Mouse (Mus musculus) heart, postnatal 0 days (tissue): ENCODE measurements around the gene Ica1. TPM values are rescaled to one million over a fixed set of nuclear protein-coding genes. Genes with fewer than 3 reads are reported as not detected.
A peak's percentile ranks its signal among the peaks of the same experiment; 100 is the strongest.

ENCODE experiments used
- ATAC-seq: fragments of 200-750 bp; cut with Nextera tagmentation; 2 replicates; pipeline ENCODE4 v1.8.0; 2017; ENCODE audit warnings: low read depth, moderate number of reproducible peaks, moderate library complexity; ENCODE audit not compliant: insufficient read depth
- DNase-seq: peaks from one replicate; pipeline ENCODE4 v3.0.0-alpha.2; 2016; ENCODE audit warnings: low spot score
- H3K27ac ChIP-seq: fragments of 300-500 bp; sonication (generic); 2 replicates; pipeline ENCODE4 v1.5.1; 2014; ENCODE audit warnings: low read depth, mild to moderate bottlenecking
- H3K27me3 ChIP-seq: fragments of 300-500 bp; sonication (generic); 2 replicates; pipeline ENCODE4 v1.6.1; 2014; ENCODE audit warnings: low read length, mixed read lengths; ENCODE audit not compliant: control insufficient read depth, insufficient read depth
- H3K36me3 ChIP-seq: fragments of 300-500 bp; sonication (generic); replicated peaks from 2 replicates; pipeline ENCODE4 v1.6.1; 2014; ENCODE audit warnings: low read length, mixed read lengths; ENCODE audit not compliant: control insufficient read depth, insufficient read depth
- H3K4me1 ChIP-seq: fragments of 300-500 bp; sonication (generic); 2 replicates; pipeline ENCODE4 v1.6.1; 2014; ENCODE audit warnings: antibody characterized with exemption; ENCODE audit not compliant: control insufficient read depth, insufficient read depth
- H3K4me2 ChIP-seq: fragments of 300-500 bp; sonication (generic); 2 replicates; pipeline ENCODE4 v1.6.1; 2014; ENCODE audit warnings: low read depth, mild to moderate bottlenecking, low read length, moderate library complexity
- H3K4me3 ChIP-seq: fragments of 300-500 bp; sonication (generic); 2 replicates; pipeline ENCODE4 v1.5.1; 2014; ENCODE audit warnings: low read depth, low read length
- H3K9ac ChIP-seq: fragments of 300-500 bp; sonication (generic); replicated peaks from 2 replicates; pipeline ENCODE4 v1.6.1; 2014; ENCODE audit warnings: low read depth, low read length, mixed read lengths
- H3K9me3 ChIP-seq: fragments of 300-500 bp; sonication (generic); replicated peaks from 2 replicates; pipeline ENCODE4 v1.6.1; 2016; ENCODE audit warnings: low read length; ENCODE audit not compliant: control insufficient read depth
- CTCF ChIP-seq: IDR thresholded peaks from 2 replicates; pipeline ENCODE4 v1.5.1; 2016; ENCODE audit warnings: antibody characterized with exemption, control low read depth, low read depth
- EP300 ChIP-seq: IDR thresholded peaks from 2 replicates; pipeline ENCODE4 v1.6.1; 2016; ENCODE audit warnings: antibody characterized with exemption, low read depth
- WGBS: fragments of 180-500 bp; shearing (Covaris S2); extraction: QIAGEN DNeasy Blood & Tissue Kit; methylation state at CpG from one replicate; pipeline ENCODE4 v1.1.7; 2014; 5-methylcytosine and 5-hydroxymethylcytosine counted together
- polyA plus RNA-seq: library from polyadenylated mRNA; unstranded; fragments of >200 nt; fragmentation: Nextera tagmentation; extraction: Ambion mirVana; gene quantifications from 2 replicates; pipeline ENCODE4 v1.2.1, GENCODE M21; 2015
- total RNA-seq: library from RNA; depleted of rRNA; stranded (reverse); fragments of >200 nt; gene quantifications from 2 replicates; pipeline ENCODE4 v1.2.3, GENCODE M21; 2014; ENCODE audit warnings: low replicate concordance

Gene Ica1
- total and polyA plus RNA-seq, 2 experiments from 2014 or later: 3.6 to 22.2 TPM

- H3K27me3 ChIP-seq: no peaks in the 10 kb centered on the region
- ATAC-seq (peak; percentile 53; the same call in 1 of the 2 replicates), DNase-seq (peak; percentile 30)
- H3K4me2 ChIP-seq: peak overlapping the region; percentile 41
- 0 out of 2 replicates have a peak, but pooled peaks have one; percentile 16 for TF ChIP-seq EP300
- no peak for TF ChIP-seq CTCF
- no peak overlapping the region for H3K27ac ChIP-seq
- no peaks in the 10 kb centered on the region for H3K9me3 ChIP-seq
- 23% methylated on average over 8 of the region's 8 CpGs for WGBS
- no peak overlapping the region for H3K4me3 ChIP-seq
- no peaks in the 10 kb centered on the region for H3K36me3 ChIP-seq
- H3K9ac ChIP-seq: no peak overlapping the region
- peaks cover 4% of the 10 kb centered on the region; the same call in 1 of the 2 replicates for H3K4me1 ChIP-seq
Observed at GRCm38 (mm10) chr6:8755760-8756276, 22.5 kb downstream of the Ica1 start.

GRCm38 (mm10) chr6:8754486-8754885 lies 23.8 kb downstream of the Ica1 start:
- Histone ChIP-seq H3K27me3 (no peaks in the 10 kb centered on the region), H3K4me1 (no peaks in the 10 kb centered on the region), H3K4me3 (no peak overlapping the region), H3K9ac (no peak overlapping the region), H3K27ac (no peak overlapping the region), H3K9me3 (no peaks in the 10 kb centered on the region), H3K36me3 (no peaks in the 10 kb centered on the region), H3K4me2 (no peak overlapping the region)
- no peak for ATAC-seq
- TF ChIP-seq EP300: no peak
- TF ChIP-seq CTCF: no peak
- WGBS: 84% methylated on average over 5 of the region's 5 CpGs
- no peak for DNase-seq

- no peaks in the 10 kb centered on the region for H3K4me1 ChIP-seq
- no peaks in the 10 kb centered on the region for H3K36me3 ChIP-seq
- TF ChIP-seq EP300 (no peak), CTCF (no peak)
- no peak for DNase-seq
- no peak overlapping the region for H3K4me2 ChIP-seq
- no peak overlapping the region for H3K9ac ChIP-seq
- H3K4me3 ChIP-seq: no peak overlapping the region
- no peak overlapping the region for H3K27ac ChIP-seq
- H3K27me3 ChIP-seq: no peaks in the 10 kb centered on the region
- 92% methylated on average over 2 of the region's 2 CpGs for WGBS
- ATAC-seq: no peak
- no peaks in the 10 kb centered on the region for H3K9me3 ChIP-seq
Observed at GRCm38 (mm10) chr6:8753723-8754036, 24.6 kb downstream of the Ica1 start.

GRCm38 (mm10) chr6:8752984-8753722 lies 25.1 kb downstream of the Ica1 start:
- DNase-seq (no peak), ATAC-seq (no peak)
- no peaks in the 10 kb centered on the region for H3K9me3 ChIP-seq
- H3K36me3 ChIP-seq: no peaks in the 10 kb centered on the region
- H3K9ac ChIP-seq: no peak overlapping the region
- no peaks in the 10 kb centered on the region for H3K4me1 ChIP-seq
- TF ChIP-seq CTCF: no peak
- no peak for TF ChIP-seq EP300
- H3K27ac ChIP-seq: no peak overlapping the region
- no peak overlapping the region for H3K4me3 ChIP-seq
- no peaks in the 10 kb centered on the region for H3K27me3 ChIP-seq
- whole genome bisulfite sequencing: 81% methylated on average over 6 of the region's 6 CpGs
- no peak overlapping the region for H3K4me2 ChIP-seq

GRCm38 (mm10) chr6:8744886-8745285 lies 33.4 kb downstream of the Ica1 start:
- Histone ChIP-seq H3K36me3 (no peaks in the 10 kb centered on the region), H3K4me3 (no peak overlapping the region), H3K4me2 (no peak overlapping the region), H3K4me1 (no peaks in the 10 kb centered on the region), H3K27ac (no peak overlapping the region), H3K27me3 (no peaks in the 10 kb centered on the region), H3K9me3 (no peaks in the 10 kb centered on the region), H3K9ac (no peak overlapping the region)
- ATAC-seq: no peak
- WGBS: 75% methylated on average over 7 of the region's 7 CpGs
- DNase-seq: no peak
- TF ChIP-seq EP300 (no peak), CTCF (no peak)

GRCm38 (mm10) chr6:8744273-8744785 lies 34.0 kb downstream of the Ica1 start:
- Histone ChIP-seq H3K4me2 (no peak overlapping the region), H3K36me3 (no peaks in the 10 kb centered on the region), H3K9ac (no peak overlapping the region), H3K9me3 (no peaks in the 10 kb centered on the region), H3K4me3 (no peak overlapping the region), H3K27ac (no peak overlapping the region), H3K4me1 (no peaks in the 10 kb centered on the region), H3K27me3 (no peaks in the 10 kb centered on the region)
- 92% methylated on average over 4 of the region's 4 CpGs for WGBS
- ATAC-seq (no peak), DNase-seq (no peak)
- TF ChIP-seq EP300 (no peak), CTCF (no peak)
